Mouse (Mus musculus): ENCODE data around the gene Clec4a2.
"Not testable (repeated sequence)": the region's sequence is repeated elsewhere in the genome, so short reads cannot be mapped to it uniquely, and the experiment has no call there.

GRCm38 (mm10) chr6:123184862-123185261, 78.6 kb downstream of the Clec4a2 start:
- not testable (repeated sequence) for TF ChIP-seq TAL1, GATA1 (IDR thresholded peaks at IDR 0.05; ENCODE audit: low read length)

All from erythroblast, embryonic 14.5 days (primary cell).